Mouse (Mus musculus) natural killer cell, adult 2 months (primary cell): ENCODE data around the gene Vmn2r104.

Experiments
- DNase-seq, 2 experiments: peaks; one replicate each; pipeline ENCODE4 v3.0.0; 2022; ENCODE audit warnings: low spot score in 2 of 2

Vmn2r104 gene

DNA sequence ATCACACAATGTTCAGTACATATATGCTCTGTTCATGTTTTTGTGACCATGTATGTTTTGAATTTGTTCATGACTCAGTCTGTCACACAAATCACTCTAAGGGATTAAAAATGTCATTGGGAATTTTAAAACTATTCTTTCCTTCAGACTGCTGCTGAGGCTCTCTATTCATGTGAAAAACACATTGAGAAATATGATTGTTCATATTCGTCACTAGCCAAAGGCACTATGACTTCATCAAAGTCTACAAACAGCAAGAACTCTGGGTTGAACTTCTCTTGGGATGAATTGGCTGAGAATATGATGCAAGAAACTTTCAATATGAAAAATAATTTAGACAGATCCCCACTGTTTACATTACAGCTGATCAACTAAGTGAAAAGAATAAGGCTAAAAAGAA lies at the start of gene Vmn2r104:
TSS of gene Vmn2r104 (minus strand) at position 101 of the 400 bp plus-strand sequence.
- DNase-seq = no peak

DNA sequence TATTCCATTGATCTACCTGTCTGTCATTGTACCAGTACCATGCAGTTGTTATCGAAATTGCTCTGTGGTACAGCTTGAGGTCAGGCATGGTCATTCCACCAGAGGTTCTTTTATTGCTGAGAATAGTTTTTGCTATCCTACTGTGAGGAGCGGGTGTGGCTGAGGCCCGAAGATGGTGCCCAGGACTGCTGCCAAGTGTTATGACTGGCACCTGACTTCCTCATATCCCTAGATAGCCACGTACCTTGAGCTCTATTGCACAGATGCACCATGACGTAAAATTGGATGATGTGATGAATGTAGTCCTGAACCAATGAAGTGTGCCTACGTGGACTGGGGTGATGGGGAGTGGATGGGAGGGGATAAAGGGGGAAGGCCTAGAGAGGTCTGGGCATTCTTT lies 26.0 kb upstream of the Vmn2r104 start:
- DNase-seq = no peak

DNA sequence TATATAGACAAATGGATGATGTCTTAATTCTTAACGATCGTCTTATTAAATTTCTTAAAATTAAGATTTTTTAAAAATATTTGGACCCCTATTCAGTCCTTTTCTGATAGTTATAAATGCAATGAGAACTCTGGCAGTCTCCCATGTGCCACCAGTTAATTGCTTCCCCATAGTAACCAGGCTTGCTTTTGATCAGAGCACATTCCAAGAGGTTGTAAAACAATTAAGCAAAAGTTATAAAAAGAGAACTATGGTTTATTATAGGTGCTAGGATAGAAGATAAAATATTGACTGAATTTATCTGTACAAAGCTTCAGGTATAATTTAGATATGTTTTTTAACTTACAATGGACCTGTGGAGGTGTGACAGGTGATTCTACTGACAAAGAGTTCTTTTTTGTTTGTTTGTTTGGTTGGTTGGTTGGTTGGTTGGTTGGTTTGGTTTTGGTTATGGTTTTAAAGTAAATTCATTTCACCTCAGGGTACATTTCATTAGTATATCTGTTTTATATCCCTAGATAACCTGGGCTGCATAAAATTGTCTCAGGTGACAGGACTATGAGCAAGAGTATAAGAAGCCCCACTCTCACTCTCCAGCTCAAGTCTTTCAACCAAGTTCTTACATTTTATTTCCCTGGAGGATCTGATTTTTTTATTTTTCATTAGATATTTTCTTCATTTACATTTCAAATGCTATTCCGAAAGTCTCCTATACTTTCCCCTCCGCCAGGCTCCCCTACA lies 23.7 kb upstream of the Vmn2r104 start:
- DNase-seq = no peak
